Mouse (Mus musculus): ENCODE measurements around the gene Gm7168. TPM values are rescaled to one million over a fixed set of nuclear protein-coding genes. Genes with fewer than 3 reads are reported as not detected.

The Gm7168 gene
- polyA plus RNA-seq (2015; fragmentation: Illumina TruSeq; extraction: RNeasy Lipid Tissue Mini Kit (QIAGEN cat#74804); ENCODE audit: insufficient read depth, low replicate concordance) = not detected

DNA sequence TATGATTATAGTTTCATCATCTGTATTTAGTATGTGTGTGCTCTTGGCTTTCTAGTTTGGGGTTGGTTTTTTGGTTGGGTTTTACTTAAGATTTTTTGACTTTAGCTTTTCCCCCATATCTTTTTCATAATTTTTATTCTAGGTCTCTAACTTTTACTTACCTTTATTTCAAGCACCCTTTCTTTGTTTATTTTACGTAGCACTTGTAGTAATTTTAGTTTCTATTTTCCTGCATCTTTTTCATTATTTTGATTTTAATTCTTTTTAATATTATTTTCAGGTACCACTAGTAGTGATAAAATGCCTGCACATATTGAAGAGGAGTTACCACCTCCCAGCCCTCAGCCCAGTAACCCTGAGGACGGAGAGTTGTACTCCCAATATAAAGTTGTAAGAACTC, at the start of gene Gm7168:
TSS of gene Gm7168 (plus strand) at position 301 of the 400 bp plus-strand sequence.

Other genes with a start within 250 kb of the Gm7168 start
- gene Afdn, start 187.8 kb upstream of the Gm7168 start, polyA plus RNA-seq (2015; fragmentation: Illumina TruSeq; extraction: RNeasy Lipid Tissue Mini Kit (QIAGEN cat#74804); ENCODE audit: insufficient read depth, low replicate concordance) = 23.1 TPM
- gene Tcte2, start 186.5 kb upstream of the Gm7168 start, polyA plus RNA-seq (2015; fragmentation: Illumina TruSeq; extraction: RNeasy Lipid Tissue Mini Kit (QIAGEN cat#74804); ENCODE audit: insufficient read depth, low replicate concordance) = 0.21 TPM
- gene Gm7356, start 55.3 kb downstream of the Gm7168 start, polyA plus RNA-seq (2015; fragmentation: Illumina TruSeq; extraction: RNeasy Lipid Tissue Mini Kit (QIAGEN cat#74804); ENCODE audit: insufficient read depth, low replicate concordance) = not detected
- not detected for gene Gm7358, start 111.2 kb downstream of the Gm7168 start, polyA plus RNA-seq (2015; fragmentation: Illumina TruSeq; extraction: RNeasy Lipid Tissue Mini Kit (QIAGEN cat#74804); ENCODE audit: insufficient read depth, low replicate concordance)

Data from spleen, adult 10 weeks (tissue).